Mouse (Mus musculus) kidney, adult 11 months (tissue): ENCODE measurements around the gene Crebl2.

Source experiments
- DNase-seq: peaks from one replicate; pipeline ENCODE4 v3.0.0; 2022

The Crebl2 gene

GRCm38 (mm10) chr6:134829786-134830700 is at the start of gene Crebl2:
Gene Crebl2, plus strand, starts transcription at chr6:134830154.
- DNase-seq, result peak; percentile 99

GRCm38 (mm10) chr6:134781494-134781913 is 48.5 kb upstream of the Crebl2 start:
- DNase-seq, result no peak

GRCm38 (mm10) chr6:134782900-134783299 is 47.1 kb upstream of the Crebl2 start:
- DNase-seq, result no peak

- no peak for DNase-seq
Measured at GRCm38 (mm10) chr6:134786426-134786825, 43.5 kb upstream of the Crebl2 start.

- no peak for DNase-seq
Measured at GRCm38 (mm10) chr6:134789100-134789499, 40.9 kb upstream of the Crebl2 start.

- peak; percentile 55 for DNase-seq
Measured at GRCm38 (mm10) chr6:134791251-134792118, 38.5 kb upstream of the Crebl2 start.

GRCm38 (mm10) chr6:134792141-134793045 is 37.6 kb upstream of the Crebl2 start, which contains the start of gene Dusp16:
Gene Dusp16, minus strand, starts transcription at chr6:134792625.
- DNase-seq, result peak; percentile 92

- DNase-seq, result peak; percentile 20
Measured at GRCm38 (mm10) chr6:134793046-134793806, 36.7 kb upstream of the Crebl2 start.

- peak; percentile 86 for DNase-seq
Measured at GRCm38 (mm10) chr6:134793911-134794520, 35.9 kb upstream of the Crebl2 start.

GRCm38 (mm10) chr6:134796297-134796696 is 33.7 kb upstream of the Crebl2 start:
- DNase-seq, result no peak

- no peak for DNase-seq
Measured at GRCm38 (mm10) chr6:134801483-134801882, 28.5 kb upstream of the Crebl2 start.

GRCm38 (mm10) chr6:134802641-134803043 is 27.3 kb upstream of the Crebl2 start:
- peak; percentile 64 for DNase-seq

- peak; percentile 36 for DNase-seq
Measured at GRCm38 (mm10) chr6:134804736-134805277, 25.1 kb upstream of the Crebl2 start.

GRCm38 (mm10) chr6:134806130-134806529 is 23.8 kb upstream of the Crebl2 start:
- no peak for DNase-seq

- no peak for DNase-seq
Measured at GRCm38 (mm10) chr6:134807091-134807490, 22.9 kb upstream of the Crebl2 start.

- no peak for DNase-seq
Measured at GRCm38 (mm10) chr6:134807794-134808193, 22.2 kb upstream of the Crebl2 start.

- no peak for DNase-seq
Measured at GRCm38 (mm10) chr6:134813066-134813465, 16.9 kb upstream of the Crebl2 start.

- no peak for DNase-seq
Measured at GRCm38 (mm10) chr6:134817051-134817928, 12.7 kb upstream of the Crebl2 start.

GRCm38 (mm10) chr6:134819741-134820140 is 10.2 kb upstream of the Crebl2 start:
- DNase-seq, result no peak

- DNase-seq, result no peak
Measured at GRCm38 (mm10) chr6:134820411-134820810, 9.5 kb upstream of the Crebl2 start.
